Mouse (Mus musculus): Measurements from ENCODE around the gene Upk3a.

DNA sequence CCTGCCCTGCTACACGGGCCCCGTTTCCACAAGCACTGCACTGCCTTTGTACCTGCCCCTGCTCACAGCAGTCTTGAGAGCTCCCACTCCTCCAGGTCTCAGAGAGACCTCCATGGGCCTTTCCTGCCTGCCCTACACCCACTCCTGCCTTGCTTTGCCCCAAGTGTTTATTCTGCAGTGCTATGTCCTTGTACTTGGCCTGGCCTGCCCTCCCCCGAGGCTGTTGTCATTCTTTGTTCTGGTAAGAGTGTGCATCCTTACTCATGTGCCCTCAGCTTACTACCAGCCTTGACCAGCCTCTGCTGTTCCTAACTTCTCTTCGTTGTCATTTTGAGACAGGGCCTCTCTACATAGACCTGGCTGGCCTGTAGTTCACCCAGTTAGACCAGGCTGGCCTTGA is 30.9 kb downstream of the Upk3a start:
- TF ChIP-seq CEBPB (IDR thresholded peaks at IDR 0.05; ENCODE audit: insufficient read depth, poor library complexity, severe bottlenecking) (no peak), USF1 (IDR thresholded peaks at IDR 0.05; ENCODE audit: low read depth) (no peak), MYOD1 (IDR thresholded peaks at IDR 0.05; ENCODE audit: control insufficient read depth in 1 of 3, insufficient read length in 2 of 3, low read depth in 2 of 3) (no peak), SRF (IDR thresholded peaks at IDR 0.05; ENCODE audit: control insufficient read depth, insufficient read length, low read depth) (no peak), POLR2AphosphoS2 (IDR thresholded peaks at IDR 0.05; ENCODE audit: insufficient read length, low read depth) (no peak), POLR2A (IDR thresholded peaks at IDR 0.05; ENCODE audit: insufficient read length, low read depth) (no peak), MYOG (IDR thresholded peaks at IDR 0.05; ENCODE audit: control insufficient read depth in 1 of 3, insufficient read depth in 1 of 3, insufficient read length in 2 of 3, low read depth in 2 of 3) (no peak), TCF12 (IDR thresholded peaks at IDR 0.05; ENCODE audit: insufficient read depth, poor library complexity, severe bottlenecking) (no peak), MAX (IDR thresholded peaks at IDR 0.05; ENCODE audit: low read depth) (no peak)

Measured in myocyte (in vitro differentiated cells).